Comparison of ENCODE assay signal across 8 mouse cellular contexts in genomic region chr8:91805254-91805671, GRCm38 (mm10). TPM values are rescaled to one million over a fixed set of nuclear protein-coding genes. Genes with fewer than 3 reads are reported as not detected.
DNase-seq lines count a peak whose midpoint lies in the region; ATAC-seq lines count a peak whose summit lies in the region.

No protein-coding gene starts in this region.

- H3K4me1 ChIP-seq in heart, embryonic 13.5 days, result peaks cover 48% of the 10 kb centered on the region
- peaks cover 68% of the 10 kb centered on the region for H3K4me1 ChIP-seq in midbrain, embryonic 10.5 days

- H3K27me3 ChIP-seq in heart, embryonic 13.5 days (replicated peaks), result peaks cover 94% of the 10 kb centered on the region
- H3K27me3 ChIP-seq in midbrain, embryonic 10.5 days (ENCODE audit: low read depth, poor library complexity, severe bottlenecking), result peaks cover 92% of the 10 kb centered on the region

- ATAC-seq in heart, embryonic 13.5 days (ENCODE audit: extremely low read depth, insufficient number of reproducible peaks, low FRiP score, low TSS enrichment), result no peak
- ATAC-seq in frontal cortex, adult (ENCODE audit: low TSS enrichment), result no peak
- ATAC-seq in cerebellum, adult (ENCODE audit: insufficient number of reproducible peaks, low FRiP score, low TSS enrichment), result no peak

- peak overlapping the region; percentile 47 for H3K4me3 ChIP-seq in heart, embryonic 13.5 days
- peak overlapping the region; percentile 98 for H3K4me3 ChIP-seq in midbrain, embryonic 10.5 days

- WGBS in heart, embryonic 13.5 days, result 2% methylated on average over 32 of the region's 32 CpGs
- WGBS in midbrain, embryonic 10.5 days, result under 1% methylated on average over 32 of the region's 32 CpGs

- no peaks in the 10 kb centered on the region for H3K36me3 ChIP-seq in heart, embryonic 13.5 days
- H3K36me3 ChIP-seq in midbrain, embryonic 10.5 days, result peaks cover under 1% of the 10 kb centered on the region; the same call in 1 of the 2 replicates

- peak overlapping the region; percentile 75 for H3K9ac ChIP-seq in heart, embryonic 13.5 days

- peak overlapping the region; percentile 69 for H3K4me2 ChIP-seq in heart, embryonic 13.5 days

- H3K9me3 ChIP-seq in heart, embryonic 13.5 days, result no peaks in the 10 kb centered on the region
- H3K9me3 ChIP-seq in midbrain, embryonic 10.5 days (replicated peaks), result no peaks in the 10 kb centered on the region

- H3K27ac ChIP-seq in heart, embryonic 13.5 days (replicated peaks), result no peak overlapping the region
- H3K27ac ChIP-seq in midbrain, embryonic 10.5 days (replicated peaks), result peak overlapping the region; percentile 95

- peak; percentile 9 for DNase-seq in thymus, postnatal 4 days
- no peak for DNase-seq in thymus, postnatal 25 days
- peak; percentile 60 for DNase-seq in kidney, postnatal 10 days
- DNase-seq in midbrain, embryonic 10.5 days (ENCODE audit: low spot score), result peak; percentile 80
- no peak for DNase-seq in frontal cortex, postnatal 25 days (ENCODE audit: low spot score in 2 of 2)

RNA-seq across cellular contexts. Expression of gene Irx3, which starts 3.4 kb away (rescaled TPM):
- polyA plus RNA-seq in heart, embryonic 13.5 days (2015; fragmentation: Nextera tagmentation; extraction: Ambion mirVana), result 12.8 and 14.6 TPM in 2 replicates
- polyA plus RNA-seq in midbrain, embryonic 10.5 days (2016; fragmentation: Nextera tagmentation; extraction: Ambion mirVana), result 46.2 and 49.9 TPM in 2 replicates

Comparison
In these comparisons a context has a peak if more than half of its experiments do, and no peak if none do; other contexts are left out.
1. DNase-seq: peak in thymus, postnatal 4 days (single experiment), kidney, postnatal 10 days (single experiment) and midbrain, embryonic 10.5 days (single experiment); none in thymus, postnatal 25 days (single experiment) and frontal cortex, postnatal 25 days (0 of 2).